Mouse (Mus musculus) forebrain, embryonic 16.5 days (tissue): ENCODE measurements at regions not wholly inside any gene's neighbourhood (a gene's known extent, or its start where the extent isn't known, plus 50 kb on each side); places are given as distances from the start of the nearest gene placed in this dataset.

Experiments used
- ATAC-seq: fragments of 200-750 bp; cut with Nextera tagmentation; 2 replicates; pipeline ENCODE4 v1.8.0; 2017; ENCODE audit warnings: mild to moderate bottlenecking, moderate library complexity
- H3K27ac ChIP-seq: fragments of 300-500 bp; sonication (generic); 2 replicates; pipeline ENCODE4 v1.5.1; 2014; ENCODE audit warnings: low read length, control low read depth
- H3K27me3 ChIP-seq: fragments of 300-500 bp; sonication (generic); replicated peaks from 2 replicates; pipeline ENCODE4 v1.6.1; 2014; ENCODE audit warnings: low read length; ENCODE audit not compliant: control insufficient read depth, insufficient read depth
- H3K36me3 ChIP-seq: fragments of 300-500 bp; sonication (generic); 2 replicates; pipeline ENCODE4 v1.6.1; 2014; ENCODE audit not compliant: control insufficient read depth, insufficient read depth
- H3K4me1 ChIP-seq: fragments of 300-500 bp; sonication (generic); replicated peaks from 2 replicates; pipeline ENCODE4 v1.6.1; 2014; ENCODE audit warnings: low read length; ENCODE audit not compliant: control insufficient read depth, insufficient read depth
- H3K4me2 ChIP-seq: fragments of 300-500 bp; sonication (generic); 2 replicates; pipeline ENCODE4 v1.6.1; 2014; ENCODE audit warnings: mild to moderate bottlenecking, low read length, control low read depth
- H3K4me3 ChIP-seq: fragments of 300-500 bp; sonication (generic); replicated peaks from 2 replicates; pipeline ENCODE4 v1.5.1; 2014; ENCODE audit warnings: mild to moderate bottlenecking, low read length, control low read depth
- H3K9ac ChIP-seq: fragments of 300-500 bp; sonication (generic); replicated peaks from 2 replicates; pipeline ENCODE4 v1.6.1; 2014; ENCODE audit warnings: low read depth, low read length, control low read depth
- H3K9me3 ChIP-seq: fragments of 300-500 bp; sonication (generic); 2 replicates; pipeline ENCODE4 v1.6.1; 2016; ENCODE audit warnings: low read length; ENCODE audit not compliant: control insufficient read depth
- WGBS: fragments of 180-500 bp; shearing (Covaris S2); extraction: QIAGEN DNeasy Blood & Tissue Kit; methylation state at CpG from one replicate; pipeline ENCODE4 v1.1.7; 2014; 5-methylcytosine and 5-hydroxymethylcytosine counted together

DNA sequence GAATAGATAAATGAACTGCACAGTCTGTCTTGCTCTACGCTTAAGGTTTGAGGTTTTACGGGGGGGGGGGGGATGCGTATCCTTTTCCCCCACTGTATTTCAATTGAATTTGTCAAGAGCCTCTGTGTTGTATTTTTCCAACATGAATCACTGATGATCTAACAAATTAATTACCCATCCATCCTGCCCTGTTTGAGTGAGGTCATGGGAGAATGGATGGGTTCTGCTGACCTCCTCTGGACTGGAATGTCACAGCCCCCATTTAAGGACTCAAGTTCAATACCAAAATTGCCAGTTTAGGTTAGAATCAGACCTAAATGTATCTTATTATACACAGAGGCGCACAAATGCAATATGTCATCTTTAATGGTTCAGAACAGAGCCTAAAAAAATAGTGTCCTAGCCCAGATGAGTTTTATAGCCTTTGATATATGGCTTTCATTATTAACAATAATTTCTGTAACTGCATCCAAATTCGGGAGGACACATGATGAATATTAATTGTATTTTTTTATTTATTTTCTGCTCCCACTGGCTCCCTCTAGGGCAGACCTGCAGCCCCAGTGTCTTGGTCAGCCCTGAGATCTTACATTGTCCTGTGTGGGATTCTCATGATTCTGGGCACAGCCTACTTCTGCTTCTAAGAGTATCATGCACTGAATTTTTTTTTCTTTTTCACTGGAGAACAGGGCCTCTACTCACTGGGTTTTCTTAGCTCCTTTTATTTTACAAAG is 288.2 kb upstream of the Zfp703 start:
- Histone ChIP-seq H3K9me3 (no peaks in the 10 kb centered on the region), H3K9ac (no peak overlapping the region), H3K4me2 (no peak overlapping the region), H3K27ac (0 out of 2 replicates have a peak overlapping the region, but pooled peaks have one; percentile 26), H3K4me1 (peaks cover 19% of the 10 kb centered on the region), H3K4me3 (no peak overlapping the region), H3K36me3 (no peaks in the 10 kb centered on the region), H3K27me3 (no peaks in the 10 kb centered on the region)
- no peak for ATAC-seq
- 67% methylated on average over 5 of the region's 5 CpGs for WGBS

GRCm38 (mm10) chr8:26689479-26690177 is 287.5 kb upstream of the Zfp703 start:
- WGBS, result 17% methylated on average over 10 of the region's 10 CpGs
- H3K36me3 ChIP-seq, result no peaks in the 10 kb centered on the region
- peaks cover 19% of the 10 kb centered on the region for H3K4me1 ChIP-seq
- peak; percentile 78 for ATAC-seq
- peak overlapping the region; percentile 62 for H3K27ac ChIP-seq
- no peak overlapping the region for H3K9ac ChIP-seq
- no peaks in the 10 kb centered on the region for H3K9me3 ChIP-seq
- no peak overlapping the region for H3K4me2 ChIP-seq
- no peak overlapping the region for H3K4me3 ChIP-seq
- no peaks in the 10 kb centered on the region for H3K27me3 ChIP-seq

DNA sequence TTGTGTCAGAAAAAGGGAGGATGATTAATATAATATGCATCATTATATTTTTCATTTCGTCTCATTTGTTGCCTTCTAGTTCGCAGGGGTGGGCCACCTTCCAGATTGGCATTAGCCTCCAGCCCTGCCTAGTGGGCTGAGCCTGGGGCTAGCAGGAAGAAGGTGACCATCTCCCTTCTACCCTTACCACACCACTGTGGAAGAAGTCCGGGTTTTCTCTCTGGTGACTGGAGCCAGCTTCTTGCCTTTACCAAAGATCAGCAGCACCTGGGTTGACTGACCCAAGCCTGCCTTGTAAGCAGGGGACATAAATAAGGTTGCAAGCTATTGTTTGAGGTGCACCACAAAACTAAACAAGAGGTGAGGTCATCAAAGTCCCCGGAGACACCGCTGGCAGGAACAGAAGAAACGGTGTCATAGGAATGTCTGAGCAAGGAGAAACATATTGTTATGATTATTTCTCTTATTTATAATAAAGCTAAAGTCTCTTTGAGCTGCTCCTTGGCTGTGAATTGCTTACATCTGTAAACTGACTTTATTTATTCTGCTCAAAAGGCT is 286.9 kb upstream of the Zfp703 start:
- no peaks in the 10 kb centered on the region for H3K27me3 ChIP-seq
- no peaks in the 10 kb centered on the region for H3K36me3 ChIP-seq
- no peak overlapping the region for H3K4me2 ChIP-seq
- no peak overlapping the region for H3K9ac ChIP-seq
- H3K4me1 ChIP-seq, result peaks cover 19% of the 10 kb centered on the region
- ATAC-seq, result no peak
- no peak overlapping the region for H3K4me3 ChIP-seq
- 65% methylated on average over 6 of the region's 6 CpGs for WGBS
- H3K9me3 ChIP-seq, result no peaks in the 10 kb centered on the region
- peak overlapping the region; percentile 62 for H3K27ac ChIP-seq

- no peak for ATAC-seq
- no peaks in the 10 kb centered on the region for H3K36me3 ChIP-seq
- no peaks in the 10 kb centered on the region; the same call in 1 of the 2 replicates for H3K27me3 ChIP-seq
- H3K27ac ChIP-seq, result no peak overlapping the region
- no peak overlapping the region for H3K4me2 ChIP-seq
- H3K4me1 ChIP-seq, result no peaks in the 10 kb centered on the region
- H3K9ac ChIP-seq, result no peak overlapping the region
- 94% methylated on average over 1 of the region's 4 CpGs for WGBS
- H3K4me3 ChIP-seq, result no peak overlapping the region
- no peaks in the 10 kb centered on the region for H3K9me3 ChIP-seq
Measured at GRCm38 (mm10) chr8:26697579-26698084, 279.5 kb upstream of the Zfp703 start.

DNA sequence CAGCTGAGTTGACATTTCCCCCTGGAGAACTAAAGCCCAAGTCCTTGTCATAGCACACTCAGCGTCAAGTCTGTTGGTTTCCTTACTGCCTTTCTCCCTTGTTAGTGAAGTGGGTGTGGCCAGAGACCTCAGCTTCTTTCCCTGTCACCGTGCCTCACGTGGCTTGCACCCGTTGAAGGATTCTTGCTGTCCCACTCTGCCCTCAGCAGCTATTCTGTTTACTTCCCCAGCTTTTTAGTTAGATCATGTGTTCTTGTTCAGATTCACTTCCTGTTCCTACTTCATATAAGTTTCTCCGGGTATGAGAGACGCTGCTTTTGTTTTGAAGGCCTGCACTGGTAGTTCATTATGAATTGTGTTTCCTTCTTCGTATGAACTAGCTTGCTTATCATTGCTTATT is 278.5 kb upstream of the Zfp703 start:
- no peak overlapping the region for H3K27ac ChIP-seq
- 64% methylated on average over 7 of the region's 7 CpGs for WGBS
- no peaks in the 10 kb centered on the region for H3K9me3 ChIP-seq
- H3K4me1 ChIP-seq, result no peaks in the 10 kb centered on the region
- H3K9ac ChIP-seq, result no peak overlapping the region
- no peak for ATAC-seq
- no peaks in the 10 kb centered on the region for H3K36me3 ChIP-seq
- H3K4me3 ChIP-seq, result no peak overlapping the region
- no peak overlapping the region for H3K4me2 ChIP-seq
- H3K27me3 ChIP-seq, result no peaks in the 10 kb centered on the region; the same call in 1 of the 2 replicates

GRCm38 (mm10) chr8:26706048-26706767 is 270.9 kb upstream of the Zfp703 start:
- Histone ChIP-seq H3K9ac (no peak overlapping the region), H3K9me3 (no peaks in the 10 kb centered on the region), H3K27ac (no peak overlapping the region), H3K4me2 (no peak overlapping the region), H3K36me3 (no peaks in the 10 kb centered on the region), H3K4me1 (no peaks in the 10 kb centered on the region), H3K4me3 (no peak overlapping the region), H3K27me3 (no peaks in the 10 kb centered on the region; the same call in 1 of the 2 replicates)
- ATAC-seq, result 0 out of 2 replicates have a peak, but pooled peaks have one; percentile 40
- WGBS, result 42% methylated on average over 9 of the region's 9 CpGs

DNA sequence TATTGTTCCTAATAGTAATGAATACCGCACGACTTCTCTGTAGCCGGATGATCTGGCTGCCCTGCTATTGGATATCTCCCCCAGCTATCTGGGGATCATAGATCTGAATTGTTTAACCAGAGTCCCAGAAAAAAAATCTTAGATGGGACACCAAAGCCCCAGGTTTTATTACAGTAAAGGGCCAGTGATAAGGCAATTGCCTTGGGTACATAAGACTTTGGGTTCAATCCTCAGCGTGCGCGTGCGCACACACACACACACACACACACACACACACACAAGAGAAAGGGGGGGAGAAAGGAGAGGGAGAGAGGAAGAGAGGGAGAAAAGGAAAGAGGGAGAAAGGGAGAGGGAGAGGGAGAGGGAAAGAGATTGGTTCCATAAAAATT is 270.4 kb upstream of the Zfp703 start:
- 88% methylated on average over 7 of the region's 7 CpGs for WGBS
- H3K4me3 ChIP-seq, result no peak overlapping the region
- H3K9me3 ChIP-seq, result no peaks in the 10 kb centered on the region

GRCm38 (mm10) chr8:26713836-26714235 is 263.3 kb upstream of the Zfp703 start:
- Histone ChIP-seq H3K4me2 (no peak overlapping the region), H3K9ac (no peak overlapping the region), H3K27ac (no peak overlapping the region), H3K4me1 (0 out of 2 replicates have a peak, but pooled peaks cover 2% of the 10 kb centered on the region), H3K9me3 (no peaks in the 10 kb centered on the region), H3K36me3 (no peaks in the 10 kb centered on the region), H3K4me3 (no peak overlapping the region), H3K27me3 (no peaks in the 10 kb centered on the region; the same call in 1 of the 2 replicates)
- WGBS, result 78% methylated on average over 8 of the region's 8 CpGs
- ATAC-seq, result no peak

More for the DNA sequence above, 270.4 kb upstream of the Zfp703 start:
- Histone ChIP-seq H3K9ac (no peak overlapping the region), H3K36me3 (no peaks in the 10 kb centered on the region), H3K4me2 (no peak overlapping the region), H3K27me3 (no peaks in the 10 kb centered on the region; the same call in 1 of the 2 replicates), H3K4me1 (no peaks in the 10 kb centered on the region), H3K27ac (no peak overlapping the region)
- no peak for ATAC-seq

DNA sequence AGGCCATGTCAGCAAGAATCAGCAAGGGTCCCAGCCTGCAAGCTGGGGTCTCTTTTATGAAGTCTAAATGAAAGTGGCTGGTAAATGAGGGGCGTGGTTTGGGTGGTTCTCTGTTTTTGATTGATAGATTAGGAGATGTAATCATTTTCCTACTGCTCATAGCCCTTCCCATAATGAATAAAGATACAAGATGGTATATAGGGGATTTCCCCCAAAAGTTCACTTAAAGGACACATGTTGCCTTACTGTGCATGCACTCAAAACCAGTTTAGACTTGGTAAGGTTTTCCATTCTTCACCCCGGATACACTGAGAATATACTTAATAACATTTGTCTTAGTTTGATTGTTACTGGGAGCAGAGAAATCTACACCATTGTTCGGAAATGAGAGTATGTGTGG is 262.4 kb upstream of the Zfp703 start:
- H3K4me3 ChIP-seq, result no peak overlapping the region
- no peak overlapping the region for H3K27ac ChIP-seq
- no peaks in the 10 kb centered on the region for H3K9me3 ChIP-seq
- H3K36me3 ChIP-seq, result no peaks in the 10 kb centered on the region
- no peaks in the 10 kb centered on the region; the same call in 1 of the 2 replicates for H3K27me3 ChIP-seq
- 93% methylated on average over 3 of the region's 3 CpGs for WGBS
- H3K9ac ChIP-seq, result no peak overlapping the region
- no peak overlapping the region for H3K4me2 ChIP-seq
- no peak for ATAC-seq
- H3K4me1 ChIP-seq, result 0 out of 2 replicates have a peak, but pooled peaks cover 2% of the 10 kb centered on the region
